Mouse (Mus musculus) limb, embryonic 14.5 days (tissue): ENCODE data around the gene Ckap5. TPM values are rescaled to one million over a fixed set of nuclear protein-coding genes. Genes with fewer than 3 reads are reported as not detected.

Experiments
- ATAC-seq: fragments of 200-750 bp; cut with Nextera tagmentation; 2 replicates; pipeline ENCODE4 v1.8.0; 2017; ENCODE audit warnings: low read depth, moderate number of reproducible peaks, moderate TSS enrichment; ENCODE audit not compliant: low FRiP score
- DNase-seq: peaks from one replicate; pipeline ENCODE4 v3.0.0-alpha.2; 2015; ENCODE audit warnings: low spot score
- H3K27ac ChIP-seq: fragments of 300-500 bp; sonication (generic); replicated peaks from 2 replicates; pipeline ENCODE4 v1.5.1; 2014; ENCODE audit warnings: low read depth, mild to moderate bottlenecking, low read length, moderate library complexity, mixed read lengths
- H3K27me3 ChIP-seq: fragments of 300-500 bp; sonication (generic); 2 replicates; pipeline ENCODE4 v1.6.1; 2014; ENCODE audit warnings: low read length, mixed read lengths; ENCODE audit not compliant: control insufficient read depth, insufficient read depth
- H3K36me3 ChIP-seq: fragments of 300-500 bp; sonication (generic); 2 replicates; pipeline ENCODE4 v1.6.1; 2014; ENCODE audit warnings: mild to moderate bottlenecking, low read length, moderate library complexity, mixed read lengths; ENCODE audit not compliant: control insufficient read depth, insufficient read depth
- H3K4me1 ChIP-seq: fragments of 300-500 bp; sonication (generic); 2 replicates; pipeline ENCODE4 v1.6.1; 2014; ENCODE audit warnings: antibody characterized with exemption, low read length, mixed read lengths; ENCODE audit not compliant: control insufficient read depth, insufficient read depth
- H3K4me2 ChIP-seq: fragments of 300-500 bp; sonication (generic); replicated peaks from 2 replicates; pipeline ENCODE4 v1.6.1; 2014; ENCODE audit warnings: low read depth, mild to moderate bottlenecking, low read length, moderate library complexity; ENCODE audit not compliant: severe bottlenecking
- H3K4me3 ChIP-seq: fragments of 300-500 bp; sonication (generic); replicated peaks from 2 replicates; pipeline ENCODE4 v1.5.1; 2014; ENCODE audit warnings: low read length
- H3K9ac ChIP-seq: fragments of 300-500 bp; sonication (generic); 2 replicates; pipeline ENCODE4 v1.6.1; 2014; ENCODE audit warnings: mild to moderate bottlenecking, low read depth, low read length, moderate library complexity; ENCODE audit not compliant: severe bottlenecking
- H3K9me3 ChIP-seq: fragments of 300-500 bp; sonication (generic); 2 replicates; pipeline ENCODE4 v1.6.1; 2016; ENCODE audit warnings: low read length; ENCODE audit not compliant: control insufficient read depth
- POLR2A ChIP-seq: fragments of 200-500 bp; IDR thresholded peaks from 2 replicates; pipeline ENCODE4 v1.8.0; 2012; ENCODE audit warnings: inconsistent platforms, mild to moderate bottlenecking, moderate library complexity, borderline replicate concordance; ENCODE audit not compliant: insufficient read depth, insufficient read length; ENCODE audit errors: extremely low read depth
- WGBS: fragments of 180-500 bp; shearing (Covaris S2); extraction: QIAGEN DNeasy Blood & Tissue Kit; methylation state at CpG from one replicate; pipeline ENCODE4 v1.1.7; 2014; 5-methylcytosine and 5-hydroxymethylcytosine counted together
- polyA plus RNA-seq, 2 experiments: library from polyadenylated mRNA; depleted of rRNA in 1 of 2; stranded (reverse) in 1 of 2; unstranded in 1 of 2; fragments of >200 nt; fragmentation: Nextera tagmentation in 1 of 2; extraction: Ambion mirVana in 1 of 2; gene quantifications; 2 replicates each; pipeline versions ENCODE4 v1.2.1 to v1.2.3; 2012 to 2014

Ckap5 gene
- polyA plus RNA-seq, 2 experiments, result 57.8 to 68.7 TPM

- Histone ChIP-seq H3K9me3 (no peaks in the 10 kb centered on the region), H3K4me2 (no peak overlapping the region), H3K36me3 (peaks cover 12% of the 10 kb centered on the region), H3K4me1 (no peaks in the 10 kb centered on the region), H3K9ac (no peak overlapping the region), H3K27me3 (no peaks in the 10 kb centered on the region), H3K27ac (no peak overlapping the region), H3K4me3 (no peak overlapping the region)
- TF ChIP-seq POLR2A, result no peak
- WGBS, result 77% methylated on average over 5 of the region's 5 CpGs
- DNase-seq (no peak), ATAC-seq (no peak)
These were observed 100.9 kb downstream of the Ckap5 start for GRCm38 (mm10) chr2:91627486-91627885.

GRCm38 (mm10) chr2:91628171-91628570 is 101.6 kb downstream of the Ckap5 start:
- Histone ChIP-seq H3K4me3 (no peak overlapping the region), H3K27me3 (no peaks in the 10 kb centered on the region), H3K9ac (no peak overlapping the region), H3K27ac (no peak overlapping the region), H3K4me2 (no peak overlapping the region), H3K9me3 (no peaks in the 10 kb centered on the region), H3K4me1 (no peaks in the 10 kb centered on the region), H3K36me3 (peaks cover 7% of the 10 kb centered on the region; the same call in 1 of the 2 replicates)
- no peak for TF ChIP-seq POLR2A
- DNase-seq, result no peak
- no peak for ATAC-seq
- WGBS, result 89% methylated on average over 8 of the region's 8 CpGs

GRCm38 (mm10) chr2:91629682-91630081 is 103.1 kb downstream of the Ckap5 start:
- 82% methylated on average over 18 of the region's 18 CpGs for WGBS
- no peak for DNase-seq
- no peak overlapping the region for H3K27ac ChIP-seq
- H3K4me3 ChIP-seq, result no peak overlapping the region
- H3K36me3 ChIP-seq, result no peaks in the 10 kb centered on the region
- H3K4me2 ChIP-seq, result no peak overlapping the region
- H3K4me1 ChIP-seq, result no peaks in the 10 kb centered on the region
- no peak for TF ChIP-seq POLR2A
- H3K9ac ChIP-seq, result no peak overlapping the region
- no peak for ATAC-seq
- H3K27me3 ChIP-seq, result no peaks in the 10 kb centered on the region
- no peaks in the 10 kb centered on the region for H3K9me3 ChIP-seq

GRCm38 (mm10) chr2:91630384-91630783 is 103.8 kb downstream of the Ckap5 start:
- TF ChIP-seq POLR2A, result no peak
- Histone ChIP-seq H3K4me1 (no peaks in the 10 kb centered on the region), H3K9me3 (no peaks in the 10 kb centered on the region), H3K27me3 (no peaks in the 10 kb centered on the region), H3K4me3 (no peak overlapping the region), H3K9ac (no peak overlapping the region), H3K4me2 (no peak overlapping the region), H3K27ac (no peak overlapping the region), H3K36me3 (no peaks in the 10 kb centered on the region)
- WGBS, result 87% methylated on average over 12 of the region's 12 CpGs
- ATAC-seq (no peak), DNase-seq (no peak)

GRCm38 (mm10) chr2:91631826-91632225 is 105.3 kb downstream of the Ckap5 start:
- Histone ChIP-seq H3K27me3 (no peaks in the 10 kb centered on the region), H3K4me1 (no peaks in the 10 kb centered on the region), H3K9ac (no peak overlapping the region), H3K36me3 (no peaks in the 10 kb centered on the region), H3K4me2 (no peak overlapping the region), H3K27ac (no peak overlapping the region), H3K9me3 (no peaks in the 10 kb centered on the region), H3K4me3 (no peak overlapping the region)
- 79% methylated on average over 5 of the region's 5 CpGs for WGBS
- TF ChIP-seq POLR2A, result no peak
- ATAC-seq (no peak), DNase-seq (no peak)

GRCm38 (mm10) chr2:91632316-91632715 is 105.8 kb downstream of the Ckap5 start:
- ATAC-seq (no peak), DNase-seq (no peak)
- Histone ChIP-seq H3K9ac (no peak overlapping the region), H3K4me3 (no peak overlapping the region), H3K4me2 (no peak overlapping the region), H3K27ac (no peak overlapping the region), H3K9me3 (no peaks in the 10 kb centered on the region), H3K27me3 (no peaks in the 10 kb centered on the region), H3K36me3 (no peaks in the 10 kb centered on the region), H3K4me1 (no peaks in the 10 kb centered on the region)
- TF ChIP-seq POLR2A, result no peak
- 83% methylated on average over 5 of the region's 5 CpGs for WGBS
